Mouse (Mus musculus) stomach, postnatal 0 days (tissue): ENCODE results near the gene Slc44a2. TPM values are rescaled to one million over a fixed set of nuclear protein-coding genes. Genes with fewer than 3 reads are reported as not detected.

Source experiments
- ATAC-seq: fragments of 200-750 bp; cut with Nextera tagmentation; 2 replicates; pipeline ENCODE4 v1.8.0; 2017; ENCODE audit not compliant: low FRiP score, low TSS enrichment
- DNase-seq: peaks from one replicate; pipeline ENCODE4 v3.0.0-alpha.2; 2016; ENCODE audit warnings: low spot score
- H3K27ac ChIP-seq: fragments of 300-500 bp; sonication (generic); replicated peaks from 2 replicates; pipeline ENCODE4 v1.5.1; 2014; ENCODE audit warnings: mild to moderate bottlenecking, control low read depth
- H3K27me3 ChIP-seq: fragments of 300-500 bp; sonication (generic); 2 replicates; pipeline ENCODE4 v1.6.1; 2014; ENCODE audit warnings: low read length; ENCODE audit not compliant: control insufficient read depth, insufficient read depth
- H3K36me3 ChIP-seq: fragments of 300-500 bp; sonication (generic); 2 replicates; pipeline ENCODE4 v1.6.1; 2014; ENCODE audit warnings: low read length, mixed read lengths; ENCODE audit not compliant: control insufficient read depth, insufficient read depth
- H3K4me1 ChIP-seq: fragments of 300-500 bp; sonication (generic); replicated peaks from 2 replicates; pipeline ENCODE4 v1.6.1; 2014; ENCODE audit warnings: antibody characterized with exemption; ENCODE audit not compliant: control insufficient read depth, insufficient read depth
- H3K4me2 ChIP-seq: fragments of 300-500 bp; sonication (generic); replicated peaks from 2 replicates; pipeline ENCODE4 v1.6.1; 2014; ENCODE audit warnings: low read depth, mild to moderate bottlenecking, control low read depth, moderate library complexity
- H3K4me3 ChIP-seq: fragments of 300-500 bp; sonication (generic); 2 replicates; pipeline ENCODE4 v1.5.1; 2014; ENCODE audit warnings: low read depth, low read length, control low read depth
- H3K9ac ChIP-seq: fragments of 300-500 bp; sonication (generic); 2 replicates; pipeline ENCODE4 v1.6.1; 2014; ENCODE audit warnings: mild to moderate bottlenecking, low read length, control low read depth, mixed read lengths
- H3K9me3 ChIP-seq: fragments of 300-500 bp; sonication (generic); 2 replicates; pipeline ENCODE4 v1.6.1; 2016; ENCODE audit warnings: low read length; ENCODE audit not compliant: control insufficient read depth
- CTCF ChIP-seq: IDR thresholded peaks from 2 replicates; pipeline ENCODE4 v1.5.1; 2016; ENCODE audit warnings: antibody characterized with exemption, low read depth, mild to moderate bottlenecking, moderate library complexity
- EP300 ChIP-seq: optimal IDR thresholded peaks from 2 replicates; pipeline ENCODE3; 2016; ENCODE audit warnings: antibody characterized with exemption
- WGBS: fragments of 180-500 bp; shearing (Covaris S2); extraction: QIAGEN DNeasy Blood & Tissue Kit; methylation state at CpG from one replicate; pipeline ENCODE4 v1.1.7; 2014; 5-methylcytosine and 5-hydroxymethylcytosine counted together
- polyA plus RNA-seq: library from polyadenylated mRNA; unstranded; fragments of >200 nt; fragmentation: Nextera tagmentation; extraction: Ambion mirVana; gene quantifications from 2 replicates; pipeline ENCODE4 v1.2.1, GENCODE M21; 2015

The Slc44a2 gene
- polyA plus RNA-seq, 1 experiment from 2014 or later: 55.2 TPM

DNA sequence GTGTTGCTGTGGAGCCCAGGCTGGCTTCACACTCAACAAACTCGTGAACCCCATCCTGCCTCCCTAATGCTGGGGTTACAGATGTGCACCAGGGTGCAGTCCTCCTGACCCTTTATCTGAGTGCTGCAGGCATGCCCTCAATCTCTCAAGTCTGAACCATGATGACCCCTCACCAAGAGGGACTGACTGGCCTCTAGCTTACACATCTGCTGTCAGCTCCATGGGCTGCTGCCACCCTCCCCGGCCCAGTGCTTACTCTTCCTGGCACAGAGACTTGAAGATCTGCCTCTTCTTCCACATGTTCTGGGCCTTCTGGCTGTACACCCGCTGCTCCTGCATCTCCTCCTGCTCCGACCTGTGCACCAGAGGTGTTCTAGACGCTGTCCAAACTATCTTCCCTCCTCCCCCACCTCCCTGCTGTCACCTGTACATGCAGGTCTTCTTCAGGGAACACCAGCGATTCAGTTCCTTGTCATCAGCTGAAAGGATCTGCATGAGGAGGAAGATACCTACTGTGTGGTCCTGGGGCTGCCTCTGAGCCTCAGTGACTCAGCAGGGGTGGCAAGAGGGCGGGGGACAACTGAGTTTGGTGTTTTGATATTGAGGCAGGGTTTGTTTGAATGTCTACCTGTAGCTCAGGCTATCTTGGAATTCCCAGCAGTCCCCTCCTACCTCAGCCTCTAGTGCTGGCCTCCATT, 45.3 kb upstream of the Slc44a2 start:
- Histone ChIP-seq H3K9me3 (no peaks in the 10 kb centered on the region), H3K4me1 (no peaks in the 10 kb centered on the region), H3K4me2 (no peak overlapping the region), H3K36me3 (peaks cover 54% of the 10 kb centered on the region), H3K27ac (no peak overlapping the region), H3K4me3 (no peak overlapping the region), H3K27me3 (no peaks in the 10 kb centered on the region), H3K9ac (no peak overlapping the region)
- TF ChIP-seq EP300 (no peak), CTCF (no peak)
- ATAC-seq: no peak
- 77% methylated on average over 7 of the region's 7 CpGs for WGBS
- no peak for DNase-seq

DNA sequence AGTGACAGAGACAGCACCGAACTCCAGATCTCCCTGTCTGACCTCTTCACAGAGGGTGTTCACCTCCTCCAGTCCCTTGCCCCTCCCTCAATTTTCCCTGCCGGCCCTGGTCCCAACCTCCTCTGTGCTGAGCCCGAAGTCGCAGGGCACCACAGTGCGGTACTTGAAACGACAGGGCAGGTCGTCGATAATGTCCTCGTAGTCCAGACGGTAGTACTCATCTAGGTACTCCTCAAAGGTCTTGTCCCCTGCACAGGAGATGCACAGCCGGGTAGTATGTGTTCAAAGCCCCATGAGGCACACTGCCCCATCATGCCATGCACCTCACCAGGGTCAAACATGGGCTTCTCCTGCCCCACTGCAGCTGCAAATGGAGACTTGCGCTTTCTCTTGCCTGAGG, 44.8 kb upstream of the Slc44a2 start:
- Histone ChIP-seq H3K4me3 (no peak overlapping the region), H3K27me3 (no peaks in the 10 kb centered on the region), H3K4me1 (no peaks in the 10 kb centered on the region), H3K4me2 (no peak overlapping the region), H3K9me3 (no peaks in the 10 kb centered on the region), H3K27ac (no peak overlapping the region), H3K36me3 (peaks cover 54% of the 10 kb centered on the region), H3K9ac (no peak overlapping the region)
- 87% methylated on average over 12 of the region's 12 CpGs for WGBS
- ATAC-seq (no peak), DNase-seq (no peak)
- TF ChIP-seq EP300 (no peak), CTCF (no peak)

DNA sequence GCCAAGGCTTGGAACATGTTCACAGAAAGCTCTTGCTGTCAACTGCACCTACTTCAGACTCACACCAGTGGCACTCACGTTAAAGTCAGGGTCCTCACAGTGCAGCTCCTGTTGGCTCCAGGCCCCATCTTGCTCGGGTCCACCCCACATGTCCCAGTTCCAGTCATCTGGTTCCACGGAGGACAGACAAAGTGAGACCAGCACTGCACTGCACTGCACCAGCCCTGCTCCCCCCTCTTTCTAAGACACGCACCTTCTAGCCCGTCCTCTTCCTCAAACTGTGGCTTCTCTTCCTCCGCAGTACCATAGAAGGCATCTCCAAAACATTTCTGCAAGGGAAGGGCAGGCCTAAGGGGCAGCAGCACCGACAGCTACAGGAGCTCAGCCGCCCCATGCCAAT, 44.2 kb upstream of the Slc44a2 start:
- Histone ChIP-seq H3K36me3 (peaks cover 55% of the 10 kb centered on the region), H3K9ac (no peak overlapping the region), H3K9me3 (no peaks in the 10 kb centered on the region), H3K4me3 (no peak overlapping the region), H3K4me1 (no peaks in the 10 kb centered on the region), H3K27ac (no peak overlapping the region), H3K27me3 (no peaks in the 10 kb centered on the region), H3K4me2 (no peak overlapping the region)
- WGBS: 83% methylated on average over 8 of the region's 8 CpGs
- ATAC-seq (no peak), DNase-seq (no peak)
- TF ChIP-seq CTCF (no peak), EP300 (no peak)

DNA sequence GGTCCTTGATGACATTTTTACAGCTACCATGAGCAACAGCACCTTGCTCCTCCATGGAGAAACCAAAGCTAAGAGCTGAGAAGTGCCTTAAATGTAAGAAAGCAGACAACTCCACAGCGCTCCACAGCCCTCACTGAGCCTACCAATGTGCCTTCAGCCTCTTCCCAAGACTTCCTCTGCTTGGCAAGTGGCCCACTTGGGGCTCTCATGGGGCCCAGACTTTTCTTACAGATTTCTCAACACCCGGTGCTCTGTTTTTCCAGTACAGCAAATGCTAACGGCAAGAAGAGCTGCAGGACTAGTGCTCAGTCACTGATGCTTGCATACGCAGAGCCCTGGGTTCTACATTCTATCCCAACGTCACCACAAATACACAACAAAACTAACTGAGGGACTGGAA, 42.7 kb upstream of the Slc44a2 start:
- no peak for DNase-seq
- Histone ChIP-seq H3K27ac (no peak overlapping the region), H3K4me3 (no peak overlapping the region), H3K36me3 (peaks cover 53% of the 10 kb centered on the region), H3K27me3 (no peaks in the 10 kb centered on the region), H3K9ac (no peak overlapping the region), H3K4me2 (no peak overlapping the region), H3K4me1 (no peaks in the 10 kb centered on the region), H3K9me3 (no peaks in the 10 kb centered on the region)
- 88% methylated on average over 5 of the region's 5 CpGs for whole genome bisulfite sequencing
- no peak for TF ChIP-seq EP300
- no peak for TF ChIP-seq CTCF
- ATAC-seq: no peak

DNA sequence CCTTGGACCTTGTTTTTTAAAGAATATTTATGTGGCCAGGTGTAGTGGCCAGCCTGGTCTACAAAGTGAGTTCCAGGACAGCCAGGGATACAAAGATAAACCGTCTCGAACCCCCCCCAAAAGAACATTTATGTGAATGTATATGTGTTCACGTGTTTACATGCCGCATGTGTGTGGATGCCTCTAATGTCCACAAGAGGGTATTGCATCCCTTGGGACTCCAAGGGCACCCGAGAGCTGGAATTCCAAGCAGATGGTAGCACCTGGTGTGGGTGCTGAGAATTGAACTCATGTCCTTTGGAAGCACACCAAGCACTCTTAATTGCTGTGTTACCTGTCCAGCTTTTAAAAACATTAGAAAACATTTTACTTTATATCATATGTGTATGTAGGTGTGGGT, 36.9 kb upstream of the Slc44a2 start:
- no peak for ATAC-seq
- peaks cover 28% of the 10 kb centered on the region for H3K36me3 ChIP-seq

DNA sequence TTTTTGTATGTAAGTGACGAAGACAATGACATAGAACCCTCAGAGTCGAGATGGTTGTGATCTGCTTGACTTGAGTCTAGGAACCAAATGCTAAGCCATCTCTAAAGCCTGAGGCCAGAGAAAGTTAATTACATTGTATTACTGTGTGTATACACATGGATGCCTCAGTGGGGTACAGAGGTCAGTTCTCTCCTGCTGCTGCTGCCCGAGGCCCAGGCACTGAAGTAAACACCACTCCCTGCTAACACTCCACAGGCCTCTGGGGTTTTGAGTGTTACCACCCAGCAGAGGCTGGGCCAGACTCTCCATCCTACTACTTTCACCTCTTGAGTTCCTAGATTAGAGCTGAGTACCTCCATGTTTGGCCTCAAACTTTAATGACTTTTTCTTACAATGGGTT, 36.5 kb upstream of the Slc44a2 start:
- DNase-seq (no peak), ATAC-seq (no peak)
- no peak overlapping the region for H3K4me3 ChIP-seq
- 66% methylated on average over 3 of the region's 3 CpGs for WGBS
- H3K4me2 ChIP-seq: no peak overlapping the region
- H3K9me3 ChIP-seq: no peaks in the 10 kb centered on the region
- no peaks in the 10 kb centered on the region for H3K27me3 ChIP-seq
- peaks cover 27% of the 10 kb centered on the region for H3K36me3 ChIP-seq
- TF ChIP-seq EP300: no peak
- H3K4me1 ChIP-seq: peaks cover 6% of the 10 kb centered on the region; the same call in 1 of the 2 replicates
- no peak overlapping the region for H3K9ac ChIP-seq
- H3K27ac ChIP-seq: no peak overlapping the region

More for the DNA sequence above, 36.9 kb upstream of the Slc44a2 start:
- Histone ChIP-seq H3K27ac (no peak overlapping the region), H3K4me3 (no peak overlapping the region), H3K4me1 (peaks cover 6% of the 10 kb centered on the region; the same call in 1 of the 2 replicates), H3K27me3 (no peaks in the 10 kb centered on the region), H3K9me3 (no peaks in the 10 kb centered on the region), H3K4me2 (no peak overlapping the region), H3K9ac (no peak overlapping the region)
- WGBS: 90% methylated on average over 5 of the region's 5 CpGs
- TF ChIP-seq EP300: no peak
- TF ChIP-seq CTCF: peak; percentile 45
- DNase-seq: no peak
